Mouse (Mus musculus): Measurements from ENCODE around the gene Bmp6. TPM values are rescaled to one million over a fixed set of nuclear protein-coding genes. Genes with fewer than 3 reads are reported as not detected.

Bmp6 gene
- total and polyA plus RNA-seq, 2 experiments from 2014 or later, result 3.6 to 14.5 TPM

DNA sequence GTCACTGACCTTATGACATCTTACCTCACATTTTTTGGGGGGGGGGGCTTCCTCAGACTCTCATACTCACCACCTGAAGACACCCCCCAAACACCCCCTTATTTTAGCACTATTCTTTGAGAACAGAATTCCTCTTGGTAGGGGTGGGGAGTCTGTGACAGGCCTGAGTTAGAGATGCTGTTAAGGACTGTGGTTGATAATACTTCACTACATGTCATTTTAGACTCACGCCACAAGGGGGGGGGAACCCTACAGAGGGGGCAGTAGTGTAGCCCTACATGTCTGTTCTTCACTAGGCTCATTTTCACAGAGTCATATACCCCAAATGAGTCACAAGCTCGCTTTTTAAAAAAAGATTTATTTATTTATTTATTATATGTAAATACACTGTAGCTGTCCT, 1.7 kb upstream of the Bmp6 start:
- Histone ChIP-seq H3K36me3 (ENCODE audit: insufficient read depth, low read length) (no peaks in the 10 kb centered on the region), H3K4me2 (ENCODE audit: low read depth, low read length, poor library complexity, severe bottlenecking) (no peak overlapping the region), H3K27ac (ENCODE audit: low read depth, low read length) (no peak overlapping the region), H3K4me1 (ENCODE audit: insufficient read depth, low read length) (0 out of 2 replicates have a peak, but pooled peaks cover 6% of the 10 kb centered on the region), H3K27me3 (ENCODE audit: insufficient read depth, low read length) (peaks cover 26% of the 10 kb centered on the region), H3K4me3 (ENCODE audit: low read depth, low read length) (no peak overlapping the region), H3K9ac (replicated peaks; ENCODE audit: low read length, poor library complexity, severe bottlenecking) (no peak overlapping the region), H3K9me3 (ENCODE audit: low read length) (no peaks in the 10 kb centered on the region)
- ATAC-seq (ENCODE audit: low FRiP score) (no peak), DNase-seq (ENCODE audit: low spot score) (no peak)
- WGBS, result 73% methylated on average over 2 of the region's 2 CpGs
- TF ChIP-seq CTCF (IDR thresholded peaks at IDR 0.05), result peak; percentile 24

DNA sequence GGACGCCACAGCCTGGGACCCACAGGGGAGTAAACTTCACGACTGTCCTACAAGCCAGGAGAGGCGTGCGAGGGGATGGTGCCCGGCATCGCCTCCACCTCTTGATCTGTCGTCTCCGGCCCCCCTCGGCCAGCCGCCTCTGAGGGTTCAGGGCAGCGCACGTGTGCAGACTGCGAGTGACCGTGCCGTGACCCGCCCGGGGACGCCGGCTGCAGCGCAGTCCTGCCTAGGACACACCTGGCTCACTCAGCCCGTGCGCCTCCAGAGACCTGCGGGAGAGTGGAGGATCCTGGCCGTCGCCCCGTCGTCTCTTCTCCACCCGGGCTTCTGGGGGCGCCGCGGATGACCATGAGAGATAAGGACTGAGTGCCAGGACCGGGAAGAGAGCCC, 519 bp downstream of the Bmp6 start:
- Histone ChIP-seq H3K36me3 (ENCODE audit: insufficient read depth, low read length) (no peaks in the 10 kb centered on the region), H3K27me3 (ENCODE audit: insufficient read depth, low read length) (peaks cover 26% of the 10 kb centered on the region), H3K4me1 (ENCODE audit: insufficient read depth, low read length) (0 out of 2 replicates have a peak, but pooled peaks cover 6% of the 10 kb centered on the region), H3K9ac (replicated peaks; ENCODE audit: low read length, poor library complexity, severe bottlenecking) (0 out of 2 replicates have a peak overlapping the region, but pooled peaks have one; percentile 14), H3K27ac (ENCODE audit: low read depth, low read length) (no peak overlapping the region), H3K9me3 (ENCODE audit: low read length) (no peaks in the 10 kb centered on the region), H3K4me3 (ENCODE audit: low read depth, low read length) (peak overlapping the region; percentile 45), H3K4me2 (ENCODE audit: low read depth, low read length, poor library complexity, severe bottlenecking) (peak overlapping the region; percentile 68)
- WGBS, result under 1% methylated on average over 31 of the region's 32 CpGs
- TF ChIP-seq CTCF (IDR thresholded peaks at IDR 0.05), result no peak
- ATAC-seq (ENCODE audit: low FRiP score) (no peak; the same call in 1 of the 2 replicates), DNase-seq (ENCODE audit: low spot score) (no peak)

DNA sequence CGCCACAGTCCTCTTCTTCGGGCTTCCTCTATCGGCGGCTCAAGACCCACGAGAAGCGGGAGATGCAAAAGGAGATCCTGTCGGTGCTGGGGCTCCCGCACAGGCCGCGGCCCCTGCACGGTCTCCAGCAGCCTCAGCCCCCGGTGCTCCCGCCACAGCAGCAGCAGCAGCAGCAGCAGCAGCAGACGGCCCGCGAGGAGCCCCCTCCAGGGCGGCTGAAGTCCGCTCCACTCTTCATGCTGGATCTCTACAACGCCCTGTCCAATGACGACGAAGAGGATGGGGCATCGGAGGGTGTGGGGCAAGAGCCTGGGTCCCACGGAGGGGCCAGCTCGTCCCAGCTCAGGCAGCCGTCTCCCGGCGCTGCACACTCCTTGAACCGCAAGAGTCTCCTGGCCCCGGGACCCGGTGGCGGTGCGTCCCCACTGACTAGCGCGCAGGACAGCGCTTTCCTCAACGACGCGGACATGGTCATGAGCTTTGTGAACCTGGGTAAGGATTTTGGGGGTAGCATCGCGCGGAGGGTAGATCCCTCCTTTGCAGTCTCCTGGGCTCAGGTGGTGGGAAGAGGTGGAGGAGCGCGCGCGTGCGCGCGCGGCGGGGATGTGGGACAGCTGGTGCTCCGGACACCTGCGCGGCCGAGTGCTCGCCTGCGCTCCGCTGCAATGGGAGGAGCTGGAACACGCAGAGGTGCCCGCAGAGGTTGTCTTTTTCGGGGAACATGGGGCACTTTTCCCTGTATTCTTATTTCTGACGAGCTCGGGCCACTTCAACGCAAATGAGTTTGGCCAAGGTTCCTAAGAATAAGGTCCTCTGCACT, 1.4 kb downstream of the Bmp6 start:
- Histone ChIP-seq H3K27me3 (ENCODE audit: insufficient read depth, low read length) (peaks cover 26% of the 10 kb centered on the region), H3K9me3 (ENCODE audit: low read length) (no peaks in the 10 kb centered on the region), H3K27ac (ENCODE audit: low read depth, low read length) (no peak overlapping the region), H3K4me1 (ENCODE audit: insufficient read depth, low read length) (0 out of 2 replicates have a peak, but pooled peaks cover 6% of the 10 kb centered on the region), H3K4me3 (ENCODE audit: low read depth, low read length) (peak overlapping the region; percentile 45), H3K36me3 (ENCODE audit: insufficient read depth, low read length) (no peaks in the 10 kb centered on the region), H3K4me2 (ENCODE audit: low read depth, low read length, poor library complexity, severe bottlenecking) (peak overlapping the region; percentile 68), H3K9ac (replicated peaks; ENCODE audit: low read length, poor library complexity, severe bottlenecking) (0 out of 2 replicates have a peak overlapping the region, but pooled peaks have one; percentile 14)
- ATAC-seq (ENCODE audit: low FRiP score), result no peak
- no peak for DNase-seq (ENCODE audit: low spot score)
- under 1% methylated on average over 63 of the region's 63 CpGs for whole genome bisulfite sequencing
- no peak for TF ChIP-seq CTCF (IDR thresholded peaks at IDR 0.05)

DNA sequence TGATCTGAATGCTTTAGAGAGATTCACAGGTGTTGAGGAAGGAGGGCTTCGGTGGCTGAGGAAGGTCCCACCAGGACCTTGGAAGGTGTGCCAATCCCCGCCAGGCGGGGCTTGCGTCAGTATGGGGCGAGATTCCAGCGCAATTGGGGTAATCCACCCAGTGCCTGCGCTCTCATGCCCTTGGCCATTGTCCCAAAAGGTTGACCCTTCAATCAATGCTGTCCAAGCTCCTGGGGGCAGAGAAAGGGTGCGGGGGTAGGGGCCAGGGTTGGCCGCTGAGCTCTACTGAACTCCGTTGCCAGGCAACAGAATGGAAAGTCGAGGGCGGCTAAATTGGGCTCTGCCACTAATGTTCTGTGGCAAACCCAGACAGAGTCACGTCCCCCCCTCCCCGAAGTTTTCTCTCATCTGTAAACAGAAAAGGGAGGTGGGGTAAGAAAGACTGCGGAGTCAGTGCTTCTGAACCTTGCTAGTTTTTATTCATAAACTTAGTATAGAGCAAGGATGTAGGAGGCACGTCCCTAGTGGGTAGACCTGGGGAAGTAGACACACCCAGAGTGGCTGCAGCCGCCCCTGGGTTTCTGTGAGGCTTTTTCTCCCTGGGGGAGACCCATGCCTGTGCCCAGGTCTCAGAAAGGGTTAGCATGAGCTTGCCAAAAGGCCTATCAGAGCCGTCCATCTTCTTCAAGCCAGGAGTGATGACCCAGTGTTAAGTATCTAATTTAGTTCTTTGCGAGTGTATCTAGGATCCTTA, 2.3 kb downstream of the Bmp6 start:
- no peak for ATAC-seq (ENCODE audit: low FRiP score)
- peaks cover 26% of the 10 kb centered on the region for H3K27me3 ChIP-seq (ENCODE audit: insufficient read depth, low read length)
- 6% methylated on average over 19 of the region's 19 CpGs for WGBS

DNA sequence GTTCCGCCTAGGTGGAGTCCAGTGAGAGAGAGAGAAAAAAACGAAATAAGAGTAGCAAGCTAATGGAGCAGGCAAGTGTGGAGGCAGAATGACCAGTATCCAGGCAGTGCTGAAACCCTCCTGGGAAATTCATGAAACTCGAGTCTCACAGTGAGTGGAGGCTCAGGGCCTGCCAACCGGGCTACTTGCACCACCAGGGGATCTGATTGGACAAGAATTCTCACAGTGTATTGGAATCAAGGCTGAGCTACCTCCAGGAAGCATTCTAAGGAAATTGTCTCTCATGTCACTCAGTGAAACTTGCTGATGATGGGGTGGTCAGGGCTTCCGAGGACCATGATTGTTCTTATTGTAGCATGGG, 2.8 kb downstream of the Bmp6 start:
- Histone ChIP-seq H3K27me3 (ENCODE audit: insufficient read depth, low read length) (peaks cover 26% of the 10 kb centered on the region), H3K4me3 (ENCODE audit: low read depth, low read length) (peak overlapping the region; percentile 45; the same call in 1 of the 2 replicates)
- TF ChIP-seq CTCF (IDR thresholded peaks at IDR 0.05), result no peak

More for the DNA sequence above, 2.3 kb downstream of the Bmp6 start:
- Histone ChIP-seq H3K36me3 (ENCODE audit: insufficient read depth, low read length) (no peaks in the 10 kb centered on the region), H3K27ac (ENCODE audit: low read depth, low read length) (no peak overlapping the region), H3K9ac (replicated peaks; ENCODE audit: low read length, poor library complexity, severe bottlenecking) (no peak overlapping the region), H3K4me2 (ENCODE audit: low read depth, low read length, poor library complexity, severe bottlenecking) (peak overlapping the region; percentile 68), H3K9me3 (ENCODE audit: low read length) (no peaks in the 10 kb centered on the region), H3K4me1 (ENCODE audit: insufficient read depth, low read length) (0 out of 2 replicates have a peak, but pooled peaks cover 6% of the 10 kb centered on the region), H3K4me3 (ENCODE audit: low read depth, low read length) (peak overlapping the region; percentile 45)
- no peak for TF ChIP-seq CTCF (IDR thresholded peaks at IDR 0.05)
- peak; percentile 49 for DNase-seq (ENCODE audit: low spot score)

More for the DNA sequence above, 2.8 kb downstream of the Bmp6 start:
- 20% methylated on average over 5 of the region's 5 CpGs for WGBS
- H3K4me2 ChIP-seq (ENCODE audit: low read depth, low read length, poor library complexity, severe bottlenecking), result no peak overlapping the region
- 0 out of 2 replicates have a peak, but pooled peaks cover 6% of the 10 kb centered on the region for H3K4me1 ChIP-seq (ENCODE audit: insufficient read depth, low read length)
- H3K9me3 ChIP-seq (ENCODE audit: low read length), result no peaks in the 10 kb centered on the region
- H3K9ac ChIP-seq (replicated peaks; ENCODE audit: low read length, poor library complexity, severe bottlenecking), result no peak overlapping the region
- ATAC-seq (ENCODE audit: low FRiP score) (no peak), DNase-seq (ENCODE audit: low spot score) (peak; percentile 36)
- H3K36me3 ChIP-seq (ENCODE audit: insufficient read depth, low read length), result no peaks in the 10 kb centered on the region
- no peak overlapping the region for H3K27ac ChIP-seq (ENCODE audit: low read depth, low read length)
